Mouse (Mus musculus): ENCODE measurements around the gene Msx1. TPM values are rescaled to one million over a fixed set of nuclear protein-coding genes. Genes with fewer than 3 reads are reported as not detected.

Gene Msx1
- polyA plus RNA-seq, 1 experiment from 2014 or later = 212 TPM

- no peaks in the 10 kb centered on the region for H3K9me3 ChIP-seq
- peaks cover 28% of the 10 kb centered on the region for H3K4me1 ChIP-seq (replicated peaks)
- no peak for DNase-seq (ENCODE audit: low spot score)
- no peaks in the 10 kb centered on the region for H3K36me3 ChIP-seq
- no peak overlapping the region for H3K27ac ChIP-seq
- H3K4me3 ChIP-seq = no peak overlapping the region
- peaks cover 66% of the 10 kb centered on the region for H3K27me3 ChIP-seq (ENCODE audit: insufficient read depth, poor library complexity, severe bottlenecking)
Observed at GRCm38 (mm10) chr5:37814169-37814568, 10.2 kb downstream of the Msx1 start.

DNA sequence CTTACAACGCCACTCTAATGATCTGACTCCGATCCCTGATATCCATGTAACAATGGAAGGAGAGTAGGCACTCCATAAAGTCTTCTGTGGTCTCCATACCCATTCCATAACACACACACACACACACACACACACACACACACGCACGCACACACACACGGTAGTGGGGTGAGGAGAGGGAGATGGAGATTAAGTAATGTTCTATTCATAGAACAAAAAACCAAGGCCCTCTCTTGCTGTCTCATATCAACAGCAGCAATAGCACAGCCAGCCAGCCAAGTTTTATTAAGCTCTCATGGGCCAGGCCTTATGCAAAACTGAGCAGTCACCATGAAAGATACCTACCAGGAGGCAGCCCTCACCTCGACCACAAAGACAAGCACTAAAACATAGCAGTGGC is 19.1 kb downstream of the Msx1 start:
- WGBS = 92% methylated on average over 6 of the region's 6 CpGs
- H3K36me3 ChIP-seq = no peaks in the 10 kb centered on the region
- H3K27me3 ChIP-seq (ENCODE audit: insufficient read depth, poor library complexity, severe bottlenecking) = peaks cover 3% of the 10 kb centered on the region; the same call in 1 of the 2 replicates
- no peak for DNase-seq (ENCODE audit: low spot score)
- no peak overlapping the region for H3K4me3 ChIP-seq
- 0 out of 2 replicates have a peak, but pooled peaks cover 2% of the 10 kb centered on the region for H3K4me1 ChIP-seq (replicated peaks)
- no peaks in the 10 kb centered on the region for H3K9me3 ChIP-seq
- H3K27ac ChIP-seq = no peak overlapping the region

GRCm38 (mm10) chr5:37804512-37805118 is 19.8 kb downstream of the Msx1 start:
- WGBS = 73% methylated on average over 8 of the region's 8 CpGs
- Histone ChIP-seq H3K27me3 (ENCODE audit: insufficient read depth, poor library complexity, severe bottlenecking) (peaks cover 3% of the 10 kb centered on the region; the same call in 1 of the 2 replicates), H3K36me3 (no peaks in the 10 kb centered on the region), H3K4me3 (no peak overlapping the region), H3K27ac (no peak overlapping the region), H3K4me1 (replicated peaks) (no peaks in the 10 kb centered on the region), H3K9me3 (no peaks in the 10 kb centered on the region)
- DNase-seq (ENCODE audit: low spot score) = no peak

DNA sequence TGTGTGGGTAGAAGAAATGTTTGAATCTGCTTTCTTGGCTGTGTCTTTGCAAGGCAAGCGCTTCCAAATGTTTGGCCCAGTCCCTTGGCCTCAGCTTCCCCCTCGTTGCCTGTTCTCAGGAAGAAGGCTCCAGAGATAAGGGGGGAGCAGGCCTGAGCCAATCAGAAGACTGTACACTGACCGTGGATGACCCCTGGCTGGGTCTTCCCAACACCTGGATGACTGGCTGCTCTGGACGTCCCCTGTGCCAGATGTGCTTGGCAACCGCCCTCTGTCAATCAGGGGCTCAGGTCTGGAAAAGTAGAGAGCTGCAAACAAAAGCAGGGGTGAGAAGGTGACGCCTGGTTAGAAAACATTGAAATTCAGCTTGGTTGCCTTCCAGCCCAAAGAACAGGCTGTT is 27.1 kb downstream of the Msx1 start:
- DNase-seq (ENCODE audit: low spot score) = no peak
- WGBS = 72% methylated on average over 6 of the region's 6 CpGs
- no peak overlapping the region for H3K4me3 ChIP-seq
- no peaks in the 10 kb centered on the region for H3K27me3 ChIP-seq (ENCODE audit: insufficient read depth, poor library complexity, severe bottlenecking)
- 0 out of 2 replicates have a peak, but pooled peaks cover 4% of the 10 kb centered on the region for H3K4me1 ChIP-seq (replicated peaks)
- H3K36me3 ChIP-seq = no peaks in the 10 kb centered on the region
- no peaks in the 10 kb centered on the region for H3K9me3 ChIP-seq
- H3K27ac ChIP-seq = no peak overlapping the region

GRCm38 (mm10) chr5:37796751-37797150 is 27.6 kb downstream of the Msx1 start:
- no peak for DNase-seq (ENCODE audit: low spot score)
- H3K27ac ChIP-seq = peak overlapping the region; percentile 23; the same call in 1 of the 2 replicates
- H3K9me3 ChIP-seq = no peaks in the 10 kb centered on the region
- WGBS = 68% methylated on average over 5 of the region's 5 CpGs
- no peaks in the 10 kb centered on the region for H3K27me3 ChIP-seq (ENCODE audit: insufficient read depth, poor library complexity, severe bottlenecking)
- no peak overlapping the region for H3K4me3 ChIP-seq
- H3K36me3 ChIP-seq = no peaks in the 10 kb centered on the region
- H3K4me1 ChIP-seq (replicated peaks) = 0 out of 2 replicates have a peak, but pooled peaks cover 4% of the 10 kb centered on the region

DNA sequence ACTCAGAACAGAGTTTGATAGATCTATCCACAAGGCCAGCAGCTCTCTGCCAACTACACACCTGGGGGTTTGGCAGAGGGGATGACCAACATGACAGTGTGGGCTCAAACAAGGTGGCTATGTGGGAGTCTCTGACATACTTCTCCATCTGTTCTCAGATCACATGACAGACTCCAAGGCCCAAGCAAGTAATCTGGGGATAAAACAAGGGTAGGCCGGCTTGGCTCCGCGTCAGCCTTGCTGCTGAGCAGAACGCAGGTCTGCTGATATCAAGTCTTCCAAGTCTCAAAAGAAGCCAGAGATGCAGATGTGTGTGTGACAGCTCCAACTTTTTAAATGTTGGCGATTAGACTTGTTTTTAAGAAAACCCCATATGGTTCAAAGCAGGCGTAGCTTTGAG is 28.7 kb downstream of the Msx1 start:
- Histone ChIP-seq H3K4me3 (no peak overlapping the region), H3K27ac (no peak overlapping the region), H3K4me1 (replicated peaks) (0 out of 2 replicates have a peak, but pooled peaks cover 4% of the 10 kb centered on the region), H3K36me3 (no peaks in the 10 kb centered on the region), H3K9me3 (no peaks in the 10 kb centered on the region), H3K27me3 (ENCODE audit: insufficient read depth, poor library complexity, severe bottlenecking) (no peaks in the 10 kb centered on the region)
- no peak for DNase-seq (ENCODE audit: low spot score)
- 93% methylated on average over 6 of the region's 6 CpGs for WGBS

- DNase-seq (ENCODE audit: low spot score) = no peak
- Histone ChIP-seq H3K27ac (no peak overlapping the region), H3K9me3 (no peaks in the 10 kb centered on the region), H3K27me3 (ENCODE audit: insufficient read depth, poor library complexity, severe bottlenecking) (no peaks in the 10 kb centered on the region), H3K4me1 (replicated peaks) (0 out of 2 replicates have a peak, but pooled peaks cover under 1% of the 10 kb centered on the region), H3K36me3 (no peaks in the 10 kb centered on the region), H3K4me3 (no peak overlapping the region)
- 55% methylated on average over 5 of the region's 5 CpGs for WGBS
Observed at GRCm38 (mm10) chr5:37792154-37792553, 32.2 kb downstream of the Msx1 start.

DNA sequence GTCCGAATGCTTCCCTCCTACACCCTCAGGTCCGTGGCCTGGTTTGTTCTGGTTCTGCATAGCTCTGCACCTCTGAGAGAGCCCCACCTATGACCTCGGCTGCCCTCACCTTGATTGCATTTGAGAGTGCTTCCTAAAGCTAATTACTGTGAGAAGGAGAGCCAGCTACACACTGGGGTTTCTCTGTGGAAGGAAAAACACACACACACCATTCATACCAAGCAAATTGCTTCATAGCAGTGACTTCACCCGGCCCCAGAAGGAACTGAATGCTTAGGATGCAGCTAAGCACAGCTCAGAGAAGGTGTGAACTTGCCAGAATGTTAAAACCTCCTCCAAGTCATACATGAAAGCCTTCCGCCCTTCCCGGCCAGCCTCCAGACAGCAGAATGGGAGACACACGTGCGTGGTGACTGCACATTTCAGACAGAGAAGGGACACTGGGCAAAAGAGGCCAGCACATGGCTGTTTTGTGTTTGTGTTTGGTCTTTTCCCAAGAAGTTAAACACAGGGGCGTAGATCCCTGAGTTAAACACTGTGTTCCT is 39.5 kb downstream of the Msx1 start:
- 82% methylated on average over 9 of the region's 9 CpGs for WGBS

DNA sequence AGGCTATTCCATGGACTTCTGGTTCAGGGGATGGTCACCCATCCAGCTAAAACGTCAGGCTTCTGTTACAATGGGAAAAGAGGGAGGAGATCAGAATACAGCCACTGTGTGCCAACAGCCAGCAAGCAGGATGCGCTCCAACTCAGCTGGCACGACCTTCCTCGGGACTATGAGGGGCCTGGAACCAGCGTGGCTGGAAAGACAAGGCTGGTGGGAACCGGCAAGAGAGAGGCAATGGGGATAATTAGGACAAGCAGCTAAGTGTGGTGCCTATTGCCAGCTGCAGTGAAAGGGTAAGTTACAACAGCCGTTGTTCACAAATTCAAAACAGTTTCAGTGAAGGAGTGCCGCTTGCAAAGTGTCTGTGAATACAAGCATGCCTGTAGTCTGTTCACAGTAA is 41.1 kb downstream of the Msx1 start:
- DNase-seq (ENCODE audit: low spot score) = no peak
- Histone ChIP-seq H3K27me3 (ENCODE audit: insufficient read depth, poor library complexity, severe bottlenecking) (no peaks in the 10 kb centered on the region), H3K27ac (no peak overlapping the region), H3K9me3 (no peaks in the 10 kb centered on the region), H3K4me1 (replicated peaks) (no peaks in the 10 kb centered on the region), H3K4me3 (no peak overlapping the region), H3K36me3 (no peaks in the 10 kb centered on the region)
- 71% methylated on average over 8 of the region's 8 CpGs for WGBS

More for the DNA sequence above, 39.5 kb downstream of the Msx1 start:
- H3K27me3 ChIP-seq (ENCODE audit: insufficient read depth, poor library complexity, severe bottlenecking) = no peaks in the 10 kb centered on the region
- no peaks in the 10 kb centered on the region for H3K36me3 ChIP-seq
- no peak overlapping the region for H3K27ac ChIP-seq
- H3K4me1 ChIP-seq (replicated peaks) = no peaks in the 10 kb centered on the region
- no peaks in the 10 kb centered on the region for H3K9me3 ChIP-seq
- no peak overlapping the region for H3K4me3 ChIP-seq
- no peak for DNase-seq (ENCODE audit: low spot score)

DNA sequence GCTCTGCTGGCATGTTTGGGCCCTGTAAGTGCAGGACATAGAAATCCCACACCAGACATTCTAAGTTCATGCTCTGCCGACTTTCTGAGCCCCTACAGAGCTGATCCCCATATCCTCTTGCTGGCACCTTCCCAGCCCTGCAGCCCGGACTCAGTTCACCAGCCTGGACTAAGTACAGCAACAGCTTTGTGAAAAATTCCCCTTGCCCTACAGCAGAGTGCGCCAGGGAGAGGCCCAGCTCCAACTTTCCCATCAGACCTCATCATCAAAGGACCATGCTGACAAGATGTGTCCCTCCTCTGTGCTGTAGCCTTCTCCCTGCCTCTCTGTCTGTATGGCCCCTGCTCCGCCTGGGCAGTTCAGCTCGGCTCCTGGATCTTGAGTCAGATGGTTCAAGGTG is 48.7 kb downstream of the Msx1 start:
- Histone ChIP-seq H3K9me3 (0 out of 2 replicates have a peak, but pooled peaks cover 3% of the 10 kb centered on the region), H3K27ac (no peak overlapping the region), H3K4me1 (replicated peaks) (no peaks in the 10 kb centered on the region), H3K27me3 (ENCODE audit: insufficient read depth, poor library complexity, severe bottlenecking) (0 out of 2 replicates have a peak, but pooled peaks cover 5% of the 10 kb centered on the region), H3K4me3 (no peak overlapping the region), H3K36me3 (no peaks in the 10 kb centered on the region)
- DNase-seq (ENCODE audit: low spot score) = no peak
- 57% methylated on average over 5 of the region's 5 CpGs for WGBS

DNA sequence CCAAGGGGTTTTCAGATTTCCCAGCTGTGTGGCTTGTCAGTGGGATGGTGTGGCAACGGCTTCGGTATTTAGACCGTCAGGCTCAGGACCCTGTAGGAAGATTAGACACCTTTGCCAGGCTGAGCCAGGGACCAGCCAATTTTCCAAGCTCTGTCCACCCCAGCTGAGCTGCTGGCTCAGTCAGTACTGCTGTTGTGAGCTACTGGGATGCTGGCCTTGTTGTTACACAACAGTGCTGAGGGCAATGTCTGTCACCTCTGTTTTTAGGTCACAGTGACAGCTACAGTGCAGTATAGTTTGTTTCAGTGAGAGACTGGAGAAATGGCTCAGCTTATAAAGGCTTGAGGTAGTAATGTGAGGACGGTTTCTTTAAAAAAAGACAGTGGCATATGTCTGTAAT is 50.4 kb downstream of the Msx1 start:
- Histone ChIP-seq H3K27me3 (ENCODE audit: insufficient read depth, poor library complexity, severe bottlenecking) (0 out of 2 replicates have a peak, but pooled peaks cover 6% of the 10 kb centered on the region), H3K4me3 (no peak overlapping the region), H3K27ac (no peak overlapping the region), H3K4me1 (replicated peaks) (peaks cover 4% of the 10 kb centered on the region; the same call in 1 of the 2 replicates), H3K36me3 (no peaks in the 10 kb centered on the region), H3K9me3 (0 out of 2 replicates have a peak, but pooled peaks cover 3% of the 10 kb centered on the region)
- 79% methylated on average over 4 of the region's 4 CpGs for WGBS
- DNase-seq (ENCODE audit: low spot score) = no peak

- Histone ChIP-seq H3K4me1 (replicated peaks) (peaks cover 15% of the 10 kb centered on the region), H3K27me3 (ENCODE audit: insufficient read depth, poor library complexity, severe bottlenecking) (0 out of 2 replicates have a peak, but pooled peaks cover 16% of the 10 kb centered on the region), H3K36me3 (no peaks in the 10 kb centered on the region), H3K27ac (no peak overlapping the region), H3K9me3 (0 out of 2 replicates have a peak, but pooled peaks cover 3% of the 10 kb centered on the region), H3K4me3 (no peak overlapping the region)
- no peak for DNase-seq (ENCODE audit: low spot score)
- 86% methylated on average over 6 of the region's 6 CpGs for WGBS
Observed at GRCm38 (mm10) chr5:37770870-37771269, 53.5 kb downstream of the Msx1 start.
